Mouse (Mus musculus): ENCODE results near the gene Hmgcl. TPM values are rescaled to one million over a fixed set of nuclear protein-coding genes. Genes with fewer than 3 reads are reported as not detected.

Hmgcl gene
- polyA plus RNA-seq, 1 experiment from 2014 or later, result 66.1 TPM

- Histone ChIP-seq H3K9me3 (ENCODE audit: control insufficient read depth, low read length) (no peaks in the 10 kb centered on the region), H3K27ac (ENCODE audit: low read depth, low read length) (no peak overlapping the region), H3K4me3 (ENCODE audit: low read depth, low read length) (no peak overlapping the region), H3K4me1 (ENCODE audit: control insufficient read depth, insufficient read depth, low read length) (peaks cover 6% of the 10 kb centered on the region), H3K9ac (replicated peaks; ENCODE audit: low read depth, low read length) (no peak overlapping the region), H3K27me3 (ENCODE audit: control insufficient read depth, insufficient read depth, low read length) (no peaks in the 10 kb centered on the region), H3K36me3 (ENCODE audit: control insufficient read depth, insufficient read depth, low read length) (no peaks in the 10 kb centered on the region), H3K4me2 (ENCODE audit: low read depth, low read length) (no peak overlapping the region)
- WGBS, result 93% methylated on average over 2 of the region's 2 CpGs
- no peak for ATAC-seq (ENCODE audit: low read depth)
Measured at GRCm38 (mm10) chr4:135924418-135924817, 21.8 kb upstream of the Hmgcl start.

- ATAC-seq (ENCODE audit: low read depth), result no peak
- H3K27me3 ChIP-seq (ENCODE audit: control insufficient read depth, insufficient read depth, low read length), result no peaks in the 10 kb centered on the region
Measured at GRCm38 (mm10) chr4:135925341-135925740, 20.9 kb upstream of the Hmgcl start.

GRCm38 (mm10) chr4:135926195-135926808, 19.9 kb upstream of the Hmgcl start:
- peaks cover 6% of the 10 kb centered on the region for H3K4me1 ChIP-seq (ENCODE audit: control insufficient read depth, insufficient read depth, low read length)
- no peaks in the 10 kb centered on the region for H3K27me3 ChIP-seq (ENCODE audit: control insufficient read depth, insufficient read depth, low read length)
- H3K4me2 ChIP-seq (ENCODE audit: low read depth, low read length), result no peak overlapping the region
- no peak overlapping the region for H3K9ac ChIP-seq (replicated peaks; ENCODE audit: low read depth, low read length)
- no peak for ATAC-seq (ENCODE audit: low read depth)
- H3K27ac ChIP-seq (ENCODE audit: low read depth, low read length), result no peak overlapping the region
- WGBS, result 90% methylated on average over 10 of the region's 10 CpGs
- H3K36me3 ChIP-seq (ENCODE audit: control insufficient read depth, insufficient read depth, low read length), result peaks cover 2% of the 10 kb centered on the region
- no peak overlapping the region for H3K4me3 ChIP-seq (ENCODE audit: low read depth, low read length)
- H3K9me3 ChIP-seq (ENCODE audit: control insufficient read depth, low read length), result no peaks in the 10 kb centered on the region

More at GRCm38 (mm10) chr4:135925341-135925740, 20.9 kb upstream of the Hmgcl start:
- no peaks in the 10 kb centered on the region for H3K9me3 ChIP-seq (ENCODE audit: control insufficient read depth, low read length)
- no peak overlapping the region for H3K4me3 ChIP-seq (ENCODE audit: low read depth, low read length)
- no peak overlapping the region for H3K9ac ChIP-seq (replicated peaks; ENCODE audit: low read depth, low read length)
- no peak overlapping the region for H3K27ac ChIP-seq (ENCODE audit: low read depth, low read length)
- no peaks in the 10 kb centered on the region; the same call in 1 of the 2 replicates for H3K36me3 ChIP-seq (ENCODE audit: control insufficient read depth, insufficient read depth, low read length)
- WGBS, result 80% methylated on average over 5 of the region's 5 CpGs
- H3K4me2 ChIP-seq (ENCODE audit: low read depth, low read length), result no peak overlapping the region
- peaks cover 6% of the 10 kb centered on the region for H3K4me1 ChIP-seq (ENCODE audit: control insufficient read depth, insufficient read depth, low read length)

GRCm38 (mm10) chr4:135926861-135927260, 19.4 kb upstream of the Hmgcl start:
- H3K36me3 ChIP-seq (ENCODE audit: control insufficient read depth, insufficient read depth, low read length), result peaks cover 2% of the 10 kb centered on the region
- H3K9ac ChIP-seq (replicated peaks; ENCODE audit: low read depth, low read length), result no peak overlapping the region
- no peak for ATAC-seq (ENCODE audit: low read depth)
- peaks cover 2% of the 10 kb centered on the region for H3K4me1 ChIP-seq (ENCODE audit: control insufficient read depth, insufficient read depth, low read length)
- H3K4me3 ChIP-seq (ENCODE audit: low read depth, low read length), result no peak overlapping the region
- H3K27me3 ChIP-seq (ENCODE audit: control insufficient read depth, insufficient read depth, low read length), result no peaks in the 10 kb centered on the region
- no peak overlapping the region for H3K4me2 ChIP-seq (ENCODE audit: low read depth, low read length)
- H3K9me3 ChIP-seq (ENCODE audit: control insufficient read depth, low read length), result no peaks in the 10 kb centered on the region
- no peak overlapping the region for H3K27ac ChIP-seq (ENCODE audit: low read depth, low read length)
- WGBS, result 96% methylated on average over 3 of the region's 3 CpGs

- H3K4me1 ChIP-seq (ENCODE audit: control insufficient read depth, insufficient read depth, low read length), result no peaks in the 10 kb centered on the region
- no peaks in the 10 kb centered on the region for H3K9me3 ChIP-seq (ENCODE audit: control insufficient read depth, low read length)
- ATAC-seq (ENCODE audit: low read depth), result no peak
- WGBS, result 83% methylated on average over 9 of the region's 9 CpGs
- no peaks in the 10 kb centered on the region for H3K27me3 ChIP-seq (ENCODE audit: control insufficient read depth, insufficient read depth, low read length)
- H3K4me3 ChIP-seq (ENCODE audit: low read depth, low read length), result no peak overlapping the region
- peaks cover 2% of the 10 kb centered on the region for H3K36me3 ChIP-seq (ENCODE audit: control insufficient read depth, insufficient read depth, low read length)
- H3K4me2 ChIP-seq (ENCODE audit: low read depth, low read length), result no peak overlapping the region
- no peak overlapping the region for H3K9ac ChIP-seq (replicated peaks; ENCODE audit: low read depth, low read length)
- H3K27ac ChIP-seq (ENCODE audit: low read depth, low read length), result no peak overlapping the region
Measured at GRCm38 (mm10) chr4:135928376-135928775, 17.9 kb upstream of the Hmgcl start.

GRCm38 (mm10) chr4:135929405-135929804, 16.8 kb upstream of the Hmgcl start:
- Histone ChIP-seq H3K36me3 (ENCODE audit: control insufficient read depth, insufficient read depth, low read length) (peaks cover 7% of the 10 kb centered on the region), H3K4me3 (ENCODE audit: low read depth, low read length) (no peak overlapping the region), H3K9ac (replicated peaks; ENCODE audit: low read depth, low read length) (no peak overlapping the region), H3K4me2 (ENCODE audit: low read depth, low read length) (no peak overlapping the region), H3K27ac (ENCODE audit: low read depth, low read length) (no peak overlapping the region), H3K9me3 (ENCODE audit: control insufficient read depth, low read length) (no peaks in the 10 kb centered on the region), H3K4me1 (ENCODE audit: control insufficient read depth, insufficient read depth, low read length) (no peaks in the 10 kb centered on the region), H3K27me3 (ENCODE audit: control insufficient read depth, insufficient read depth, low read length) (no peaks in the 10 kb centered on the region)
- 90% methylated on average over 5 of the region's 5 CpGs for WGBS
- ATAC-seq (ENCODE audit: low read depth), result no peak

GRCm38 (mm10) chr4:135929828-135930227, 16.4 kb upstream of the Hmgcl start:
- no peak overlapping the region for H3K4me3 ChIP-seq (ENCODE audit: low read depth, low read length)
- H3K9ac ChIP-seq (replicated peaks; ENCODE audit: low read depth, low read length), result no peak overlapping the region
- H3K36me3 ChIP-seq (ENCODE audit: control insufficient read depth, insufficient read depth, low read length), result peaks cover 7% of the 10 kb centered on the region
- no peak overlapping the region for H3K27ac ChIP-seq (ENCODE audit: low read depth, low read length)
- H3K4me2 ChIP-seq (ENCODE audit: low read depth, low read length), result no peak overlapping the region
- H3K4me1 ChIP-seq (ENCODE audit: control insufficient read depth, insufficient read depth, low read length), result no peaks in the 10 kb centered on the region
- H3K27me3 ChIP-seq (ENCODE audit: control insufficient read depth, insufficient read depth, low read length), result no peaks in the 10 kb centered on the region
- 96% methylated on average over 9 of the region's 9 CpGs for WGBS
- H3K9me3 ChIP-seq (ENCODE audit: control insufficient read depth, low read length), result no peaks in the 10 kb centered on the region
- ATAC-seq (ENCODE audit: low read depth), result no peak

- no peaks in the 10 kb centered on the region for H3K4me1 ChIP-seq (ENCODE audit: control insufficient read depth, insufficient read depth, low read length)
- H3K27ac ChIP-seq (ENCODE audit: low read depth, low read length), result no peak overlapping the region
- H3K9ac ChIP-seq (replicated peaks; ENCODE audit: low read depth, low read length), result no peak overlapping the region
- no peaks in the 10 kb centered on the region for H3K9me3 ChIP-seq (ENCODE audit: control insufficient read depth, low read length)
- peaks cover 7% of the 10 kb centered on the region for H3K36me3 ChIP-seq (ENCODE audit: control insufficient read depth, insufficient read depth, low read length)
- no peaks in the 10 kb centered on the region for H3K27me3 ChIP-seq (ENCODE audit: control insufficient read depth, insufficient read depth, low read length)
- WGBS, result 94% methylated on average over 8 of the region's 8 CpGs
- no peak for ATAC-seq (ENCODE audit: low read depth)
- H3K4me3 ChIP-seq (ENCODE audit: low read depth, low read length), result no peak overlapping the region
- no peak overlapping the region for H3K4me2 ChIP-seq (ENCODE audit: low read depth, low read length)
Measured at GRCm38 (mm10) chr4:135930239-135930638, 16.0 kb upstream of the Hmgcl start.

GRCm38 (mm10) chr4:135931832-135932231, 14.4 kb upstream of the Hmgcl start:
- no peak overlapping the region for H3K4me3 ChIP-seq (ENCODE audit: low read depth, low read length)
- WGBS, result 63% methylated on average over 5 of the region's 5 CpGs
- no peaks in the 10 kb centered on the region for H3K9me3 ChIP-seq (ENCODE audit: control insufficient read depth, low read length)

More at GRCm38 (mm10) chr4:135931832-135932231, 14.4 kb upstream of the Hmgcl start:
- Histone ChIP-seq H3K9ac (replicated peaks; ENCODE audit: low read depth, low read length) (no peak overlapping the region), H3K27ac (ENCODE audit: low read depth, low read length) (no peak overlapping the region), H3K4me1 (ENCODE audit: control insufficient read depth, insufficient read depth, low read length) (no peaks in the 10 kb centered on the region), H3K36me3 (ENCODE audit: control insufficient read depth, insufficient read depth, low read length) (peaks cover 7% of the 10 kb centered on the region), H3K27me3 (ENCODE audit: control insufficient read depth, insufficient read depth, low read length) (no peaks in the 10 kb centered on the region), H3K4me2 (ENCODE audit: low read depth, low read length) (no peak overlapping the region)
- ATAC-seq (ENCODE audit: low read depth), result no peak
